Mouse (Mus musculus) MEL (cell line): Measurements from ENCODE around the gene Spon2.

Experiments
- EP300 ChIP-seq, 2 experiments: IDR thresholded peaks; 2 replicates each; pipeline ENCODE4 v1.6.1; 2011; ENCODE audit warnings: improper control_type of control experiment in 2 of 2, low read length in 2 of 2, low read depth in 1 of 2, mild to moderate bottlenecking in 1 of 2
- MAX ChIP-seq: IDR thresholded peaks from 2 replicates; pipeline ENCODE4 v1.6.1; 2011; ENCODE audit warnings: low read length, improper control_type of control experiment
- POLR2A ChIP-seq, 2 experiments: IDR thresholded peaks; 2 replicates each; pipeline ENCODE4 v1.6.1; 2011 to 2012; ENCODE audit warnings: low read length in 2 of 2, mild to moderate bottlenecking in 2 of 2, control low read depth in 1 of 2, improper control_type of control experiment in 1 of 2, low read depth in 1 of 2, moderate library complexity in 1 of 2; ENCODE audit not compliant: control insufficient read depth in 1 of 2, insufficient read depth in 1 of 2, poor library complexity in 1 of 2

- TF ChIP-seq EP300 (IDR thresholded peaks at IDR 0.05; ENCODE audit: low read depth in 1 of 2, low read length in 2 of 2) (no peak), POLR2A (IDR thresholded peaks at IDR 0.05; ENCODE audit: control insufficient read depth in 1 of 2, insufficient read depth in 1 of 2, low read depth in 1 of 2, low read length in 2 of 2, poor library complexity in 1 of 2) (no peak), MAX (no peak)
Measured at GRCm38 (mm10) chr5:33210515-33210914, 7.7 kb downstream of the Spon2 start.
